In the genomic region with DNA sequence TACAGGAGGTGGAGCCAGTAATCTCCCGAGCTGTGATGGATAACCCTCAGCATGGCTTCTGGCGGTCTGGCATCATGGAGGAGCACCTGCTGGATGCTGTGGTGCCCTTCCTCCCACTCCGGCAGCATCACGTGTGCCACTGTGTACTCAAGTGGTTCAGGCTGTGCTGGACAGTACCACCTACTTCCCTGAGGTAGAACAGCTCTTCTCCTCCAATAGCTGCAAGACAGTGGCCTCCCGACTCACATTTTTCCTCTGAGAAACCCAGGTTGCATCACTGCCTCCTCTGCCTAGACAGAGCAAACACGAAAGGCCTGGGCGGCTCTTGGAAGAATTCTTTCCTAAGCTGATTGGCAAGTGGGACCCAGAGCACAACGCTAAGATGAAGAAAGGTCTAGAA, we compare ENCODE assay signal across 15 mouse cellular contexts.
DNase-seq lines count a peak whose midpoint lies in the region; ATAC-seq and TF ChIP-seq lines count a peak whose summit lies in the region.
"Had no signal": no experiment of that assay in that cellular context is flagged by ENCODE, and none has a peak within 500 bp of the region (broad histone marks: within the 10 kb centered on the region; RNA-seq: fewer than 3 reads in every experiment).

No protein-coding gene starts in this region.

- no peak for TF ChIP-seq EP300 in heart, postnatal 0 days (IDR thresholded peaks at IDR 0.05; ENCODE audit: low read depth)

- no peak for TF ChIP-seq CTCF in heart, postnatal 0 days (IDR thresholded peaks at IDR 0.05; ENCODE audit: low read depth)

- ATAC-seq in heart, postnatal 0 days (ENCODE audit: insufficient read depth, low read depth) = no peak
- ATAC-seq in heart, embryonic 11.5 days (replicated peaks; ENCODE audit: insufficient number of reproducible peaks, low FRiP score, low TSS enrichment) = no peak
- no peak for ATAC-seq in intestine, embryonic 16.5 days
- ATAC-seq: forebrain, embryonic 15.5 days; inflammation-experienced regulatory T-cells, adult 6 months had no signal

- no peaks in the 10 kb centered on the region for H3K9me3 ChIP-seq in heart, postnatal 0 days (replicated peaks; ENCODE audit: control insufficient read depth, low read length)
- H3K9me3 ChIP-seq in heart, embryonic 11.5 days (replicated peaks; ENCODE audit: control insufficient read depth, low read length) = no peaks in the 10 kb centered on the region
- H3K9me3 ChIP-seq in intestine, embryonic 16.5 days (ENCODE audit: control insufficient read depth, low read length) = no peaks in the 10 kb centered on the region
- H3K9me3 ChIP-seq: forebrain, embryonic 15.5 days; lung, embryonic 15.5 days had no signal

- H3K4me1 ChIP-seq in heart, postnatal 0 days (ENCODE audit: control insufficient read depth, insufficient read depth) = no peaks in the 10 kb centered on the region; the same call in 1 of the 2 replicates
- H3K4me1 ChIP-seq in heart, embryonic 11.5 days (ENCODE audit: control insufficient read depth, insufficient read depth, low read length) = no peaks in the 10 kb centered on the region
- H3K4me1 ChIP-seq in intestine, embryonic 16.5 days (ENCODE audit: control insufficient read depth, insufficient read depth, low read length) = no peaks in the 10 kb centered on the region

- 86% methylated on average over 8 of the region's 8 CpGs for WGBS in heart, postnatal 0 days
- WGBS in heart, embryonic 11.5 days (ENCODE audit: insufficient replicate concordance) = 93% methylated on average over 8 of the region's 8 CpGs
- WGBS in intestine, embryonic 16.5 days = 92% methylated on average over 8 of the region's 8 CpGs

- no peak overlapping the region for H3K4me3 ChIP-seq in heart, postnatal 0 days (ENCODE audit: low read depth, low read length)
- H3K4me3 ChIP-seq in heart, embryonic 11.5 days (ENCODE audit: low read depth, low read length) = no peak overlapping the region
- H3K4me3 ChIP-seq in intestine, embryonic 16.5 days (ENCODE audit: low read length) = no peak overlapping the region
- H3K4me3 ChIP-seq: forebrain, embryonic 15.5 days; lung, embryonic 15.5 days had no signal

- no peaks in the 10 kb centered on the region for H3K36me3 ChIP-seq in heart, postnatal 0 days (replicated peaks; ENCODE audit: control insufficient read depth, insufficient read depth, low read length)
- no peaks in the 10 kb centered on the region for H3K36me3 ChIP-seq in heart, embryonic 11.5 days (ENCODE audit: control insufficient read depth, insufficient read depth, low read length)
- H3K36me3 ChIP-seq in intestine, embryonic 16.5 days (ENCODE audit: control insufficient read depth, insufficient read depth, low read length) = no peaks in the 10 kb centered on the region
- H3K36me3 ChIP-seq: forebrain, embryonic 15.5 days; lung, embryonic 15.5 days had no signal

- no peak for DNase-seq in heart, postnatal 0 days (ENCODE audit: low spot score)
- DNase-seq in 3T3-L1 (ENCODE audit: low read depth, low spot score) (peak; percentile 62), NIH3T3 (ENCODE audit: low read depth) (peak; percentile 19)
- DNase-seq in layer of hippocampus, adult 9-11 months = no peak
- no peak for DNase-seq in right cerebral cortex, postnatal 4 days
- DNase-seq: adrenal gland, postnatal 10 days; kidney, postnatal 10 days; thymus, postnatal 25 days had no signal

- no peak overlapping the region for H3K4me2 ChIP-seq in heart, postnatal 0 days (ENCODE audit: low read depth, low read length)
- H3K4me2 ChIP-seq in heart, embryonic 11.5 days = no peak overlapping the region
- H3K4me2 ChIP-seq in intestine, embryonic 16.5 days (ENCODE audit: low read depth, low read length) = no peak overlapping the region
- H3K4me2 ChIP-seq: forebrain, embryonic 15.5 days; liver, embryonic 11.5 days; lung, embryonic 15.5 days had no signal

- 0 out of 2 replicates have a peak overlapping the region, but pooled peaks have one; percentile 7 for H3K27ac ChIP-seq in heart, postnatal 0 days (ENCODE audit: low read depth)
- no peak overlapping the region for H3K27ac ChIP-seq in heart, embryonic 11.5 days (ENCODE audit: low read depth, low read length)
- H3K27ac ChIP-seq in intestine, embryonic 16.5 days (ENCODE audit: low read length) = peak overlapping the region; percentile 14; the same call in 1 of the 2 replicates
- H3K27ac ChIP-seq: forebrain, embryonic 15.5 days; lung, embryonic 15.5 days had no signal

- H3K9ac ChIP-seq in heart, postnatal 0 days (replicated peaks; ENCODE audit: low read depth, low read length) = no peak overlapping the region
- no peak overlapping the region for H3K9ac ChIP-seq in heart, embryonic 11.5 days (ENCODE audit: low read depth, low read length)
- H3K9ac ChIP-seq in intestine, embryonic 16.5 days (ENCODE audit: low read depth, low read length) = no peak overlapping the region
- H3K9ac ChIP-seq: forebrain, embryonic 15.5 days; lung, embryonic 15.5 days had no signal

- no peaks in the 10 kb centered on the region for H3K27me3 ChIP-seq in heart, postnatal 0 days (ENCODE audit: control insufficient read depth, insufficient read depth, low read length)
- H3K27me3 ChIP-seq in heart, embryonic 11.5 days (ENCODE audit: control insufficient read depth, insufficient read depth, low read length) = no peaks in the 10 kb centered on the region
- no peaks in the 10 kb centered on the region for H3K27me3 ChIP-seq in intestine, embryonic 16.5 days (replicated peaks; ENCODE audit: control insufficient read depth, insufficient read depth, low read length)
- H3K27me3 ChIP-seq: CH12.LX; forebrain, embryonic 15.5 days; lung, embryonic 15.5 days had no signal

Comparison
In these comparisons a context has a peak if more than half of its experiments do, and no peak if none do; other contexts are left out.
1. DNase-seq: peak in 3T3-L1 (single experiment) and NIH3T3 (single experiment); none in heart, postnatal 0 days (single experiment), layer of hippocampus, adult 9-11 months (single experiment) and right cerebral cortex, postnatal 4 days (single experiment).